Mouse (Mus musculus): ENCODE results near the gene Twist2.

DNA sequence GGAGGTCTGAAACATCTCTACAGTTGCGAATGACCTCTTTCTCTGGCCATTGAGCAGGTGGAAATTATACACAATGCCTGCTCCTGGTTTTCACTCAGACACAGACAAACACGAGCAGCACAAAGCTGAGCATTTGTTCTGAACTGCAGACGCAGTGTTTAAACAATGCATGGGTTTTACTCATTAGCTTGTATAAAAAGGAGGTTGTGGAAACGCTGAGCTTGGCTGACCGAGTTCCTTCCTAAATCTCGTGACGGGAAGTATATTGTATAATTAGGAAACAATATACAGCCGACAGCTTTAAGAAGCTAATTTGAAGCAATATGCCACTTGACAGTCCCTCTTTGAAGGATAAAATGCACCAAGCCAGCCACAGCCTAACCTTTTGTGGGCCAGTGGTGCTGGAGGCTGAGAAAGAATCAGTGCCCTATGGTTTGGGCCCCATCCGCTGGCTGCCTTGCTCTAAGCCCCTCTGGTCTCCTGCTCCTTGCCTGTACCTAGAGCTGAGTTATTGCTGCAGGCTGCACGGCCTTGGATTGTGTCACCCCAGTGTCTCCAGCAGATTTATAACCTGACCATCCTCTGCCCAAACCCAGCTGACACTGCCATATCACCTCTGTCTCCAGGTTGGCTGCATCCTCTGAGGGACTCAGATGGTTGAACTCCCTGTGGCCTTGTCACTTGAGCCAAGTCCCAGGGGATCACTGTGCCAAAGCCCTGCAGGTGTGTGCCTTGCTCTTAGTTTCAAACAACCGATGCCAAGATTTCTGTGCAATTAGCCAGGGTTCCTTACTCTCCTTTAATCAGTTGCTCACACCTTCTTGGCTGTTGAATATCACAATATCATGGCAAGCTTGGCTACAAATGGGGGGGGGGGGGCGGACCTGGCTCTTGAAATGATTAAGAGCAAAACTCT lies 42.4 kb upstream of the Twist2 start:
- TF ChIP-seq POLR2A (IDR thresholded peaks at IDR 0.05; ENCODE audit: low read depth, low read length): no peak
- TF ChIP-seq CTCF (IDR thresholded peaks at IDR 0.05; ENCODE audit: extremely low read depth, insufficient read depth, insufficient read length, insufficient replicate concordance): no peak
